Mouse (Mus musculus) ES-Bruce4 (cell line): Measurements from ENCODE around the gene Iqce.

Experiments used
- CTCF ChIP-seq: IDR thresholded peaks from one replicate; pipeline ENCODE4 v1.8.1; 2011; ENCODE audit warnings: low read depth, low read length
- EP300 ChIP-seq: IDR thresholded peaks from 2 replicates; pipeline ENCODE4 v1.6.1; 2011; ENCODE audit warnings: low read depth, low read length; ENCODE audit not compliant: insufficient read depth
- POLR2A ChIP-seq: IDR thresholded peaks from one replicate; pipeline ENCODE4 v1.8.1; 2011; ENCODE audit warnings: low read length; ENCODE audit not compliant: insufficient read depth

DNA sequence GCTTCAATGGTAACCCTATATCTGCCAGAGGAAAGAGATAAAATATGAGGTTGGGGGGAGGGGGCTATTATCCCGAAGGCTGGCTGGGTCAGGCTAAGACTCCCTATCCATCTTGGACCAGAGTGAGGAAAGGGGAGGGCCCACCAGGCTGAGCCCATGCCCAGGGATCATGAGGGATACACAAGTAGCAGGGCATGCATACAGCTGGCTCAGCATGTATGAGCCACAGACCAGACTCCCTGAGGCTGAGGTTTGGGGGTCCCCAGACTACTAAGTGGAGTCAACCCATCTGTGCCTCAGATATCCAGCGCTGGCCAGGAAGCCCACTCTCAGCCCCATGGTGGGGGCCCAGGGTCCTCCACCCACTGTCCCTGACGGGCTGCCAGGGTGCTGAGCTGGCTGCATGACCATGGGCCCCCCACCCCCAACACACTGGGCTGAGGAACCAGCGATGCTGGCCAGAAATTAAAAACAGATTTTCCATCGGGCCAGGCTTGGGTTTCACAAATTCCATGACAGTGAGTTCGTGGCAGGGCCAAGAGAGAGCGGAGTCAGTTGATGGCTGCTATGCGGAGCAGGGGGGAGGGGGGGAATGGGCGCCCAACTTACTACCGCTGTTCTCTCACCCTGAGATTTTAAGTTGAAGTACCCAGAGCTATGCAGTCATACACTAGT, 60.8 kb downstream of the Iqce start:
- TF ChIP-seq CTCF (no peak), POLR2A (no peak), EP300 (no peak)
